Mouse (Mus musculus) hindbrain, embryonic 14.5 days (tissue): ENCODE measurements at regions not wholly inside any gene's neighbourhood (a gene's known extent, or its start where the extent isn't known, plus 50 kb on each side); places are given as distances from the start of the nearest gene placed in this dataset.

ENCODE experiments used
- ATAC-seq: fragments of 200-750 bp; cut with Nextera tagmentation; 2 replicates; pipeline ENCODE4 v1.8.0; 2017; ENCODE audit warnings: moderate number of reproducible peaks, mild to moderate bottlenecking, moderate TSS enrichment, moderate library complexity; ENCODE audit not compliant: low FRiP score
- DNase-seq: peaks from one replicate; pipeline ENCODE4 v3.0.0-alpha.2; 2015; ENCODE audit warnings: low spot score
- H3K27ac ChIP-seq: fragments of 300-500 bp; sonication (generic); 2 replicates; pipeline ENCODE4 v1.5.1; 2014; ENCODE audit warnings: mild to moderate bottlenecking, moderate library complexity
- H3K27me3 ChIP-seq: fragments of 300-500 bp; sonication (generic); 2 replicates; pipeline ENCODE4 v1.6.1; 2014; ENCODE audit warnings: mild to moderate bottlenecking, low read length, mixed read lengths; ENCODE audit not compliant: control insufficient read depth, insufficient read depth
- H3K36me3 ChIP-seq: fragments of 300-500 bp; sonication (generic); replicated peaks from 2 replicates; pipeline ENCODE4 v1.6.1; 2014; ENCODE audit not compliant: control insufficient read depth, insufficient read depth
- H3K4me1 ChIP-seq: fragments of 300-500 bp; sonication (generic); replicated peaks from 2 replicates; pipeline ENCODE4 v1.6.1; 2014; ENCODE audit warnings: antibody characterized with exemption, low read length, mixed read lengths; ENCODE audit not compliant: control insufficient read depth, insufficient read depth
- H3K4me2 ChIP-seq: fragments of 300-500 bp; sonication (generic); replicated peaks from 2 replicates; pipeline ENCODE4 v1.6.1; 2014; ENCODE audit warnings: mild to moderate bottlenecking, moderate library complexity
- H3K4me3 ChIP-seq: fragments of 300-500 bp; sonication (generic); replicated peaks from 2 replicates; pipeline ENCODE4 v1.5.1; 2014; ENCODE audit warnings: mild to moderate bottlenecking, low read length
- H3K9ac ChIP-seq: fragments of 300-500 bp; sonication (generic); 2 replicates; pipeline ENCODE4 v1.6.1; 2014
- H3K9me3 ChIP-seq: fragments of 300-500 bp; sonication (generic); 2 replicates; pipeline ENCODE4 v1.6.1; 2016; ENCODE audit warnings: low read length; ENCODE audit not compliant: control insufficient read depth
- WGBS: fragments of 180-500 bp; shearing (Covaris S2); extraction: QIAGEN DNeasy Blood & Tissue Kit; methylation state at CpG from one replicate; pipeline ENCODE4 v1.1.7; 2014; 5-methylcytosine and 5-hydroxymethylcytosine counted together

DNA sequence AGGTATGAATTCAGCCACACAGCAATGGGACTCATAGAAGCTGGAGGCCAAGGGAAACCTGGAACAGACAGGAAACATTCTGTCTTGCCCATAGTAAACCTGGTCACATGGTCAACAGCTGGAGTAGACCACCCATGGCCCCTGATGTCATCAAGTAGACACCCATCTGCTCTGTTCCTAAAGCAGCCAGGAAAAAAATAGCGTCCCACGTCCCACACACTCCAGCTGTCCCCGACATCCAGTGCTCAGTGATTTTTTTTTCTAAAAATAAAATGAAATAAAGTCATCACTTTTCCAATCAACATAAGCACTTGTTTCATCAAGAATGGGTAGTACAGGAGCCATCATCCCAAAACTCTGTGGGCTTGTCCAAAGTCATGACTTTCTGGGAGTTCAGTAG lies 326.7 kb downstream of the Rnf144a start:
- Histone ChIP-seq H3K9ac (no peak overlapping the region), H3K36me3 (no peaks in the 10 kb centered on the region), H3K4me1 (no peaks in the 10 kb centered on the region), H3K9me3 (no peaks in the 10 kb centered on the region), H3K4me2 (no peak overlapping the region), H3K27me3 (no peaks in the 10 kb centered on the region), H3K4me3 (no peak overlapping the region), H3K27ac (no peak overlapping the region)
- ATAC-seq (no peak), DNase-seq (no peak)
- WGBS = 85% methylated on average over 3 of the region's 3 CpGs

DNA sequence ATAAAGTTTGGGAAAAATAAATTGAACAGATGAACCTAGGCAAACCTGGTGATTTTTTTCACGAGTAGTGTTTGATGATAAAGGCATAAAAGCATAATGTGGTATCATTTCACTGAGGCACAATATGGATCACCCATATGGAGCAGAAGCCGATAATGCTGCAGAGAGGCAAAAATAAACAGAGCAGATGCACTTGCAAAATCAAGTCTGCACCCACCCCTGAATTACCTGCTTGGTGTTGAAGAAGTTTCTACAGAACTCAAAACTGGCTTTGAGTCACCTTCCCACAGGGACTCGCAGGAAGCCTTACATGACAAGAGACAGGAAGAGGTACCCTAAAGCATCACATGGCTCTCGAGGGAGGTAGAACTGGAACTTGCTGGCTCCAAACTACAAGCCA lies 328.1 kb downstream of the Rnf144a start:
- DNase-seq (no peak), ATAC-seq (no peak)
- H3K4me1 ChIP-seq = no peaks in the 10 kb centered on the region
- no peak overlapping the region for H3K4me2 ChIP-seq
- no peak overlapping the region for H3K4me3 ChIP-seq
- WGBS = 88% methylated on average over 4 of the region's 4 CpGs
- no peaks in the 10 kb centered on the region for H3K36me3 ChIP-seq
- H3K27ac ChIP-seq = no peak overlapping the region
- H3K9ac ChIP-seq = no peak overlapping the region
- H3K27me3 ChIP-seq = no peaks in the 10 kb centered on the region
- no peaks in the 10 kb centered on the region for H3K9me3 ChIP-seq

DNA sequence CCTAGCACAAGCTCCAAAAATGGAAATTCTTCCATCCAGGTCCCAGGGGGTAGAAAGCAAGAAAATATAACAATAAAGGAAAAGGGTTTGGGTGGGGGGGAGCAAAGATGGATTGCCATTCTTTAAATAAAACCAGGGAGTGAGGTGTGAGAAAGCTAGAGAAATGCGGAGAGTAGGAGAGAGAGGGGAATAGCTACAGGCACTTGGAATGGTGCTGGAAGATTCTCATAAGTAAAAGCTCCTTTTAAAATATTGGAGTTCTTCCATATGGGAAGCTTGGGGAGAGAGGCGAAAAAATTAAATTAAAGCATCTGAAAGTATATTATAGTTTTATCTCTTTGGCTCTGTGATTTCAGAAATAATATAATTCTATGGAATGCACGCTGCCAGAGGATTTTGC lies 328.6 kb downstream of the Rnf144a start:
- ATAC-seq (no peak), DNase-seq (no peak)
- no peak overlapping the region for H3K4me2 ChIP-seq
- no peaks in the 10 kb centered on the region for H3K27me3 ChIP-seq
- H3K4me3 ChIP-seq = no peak overlapping the region
- WGBS = 84% methylated on average over 3 of the region's 3 CpGs
- H3K27ac ChIP-seq = no peak overlapping the region
- no peaks in the 10 kb centered on the region for H3K9me3 ChIP-seq
- H3K9ac ChIP-seq = no peak overlapping the region
- no peaks in the 10 kb centered on the region for H3K36me3 ChIP-seq
- no peaks in the 10 kb centered on the region for H3K4me1 ChIP-seq

DNA sequence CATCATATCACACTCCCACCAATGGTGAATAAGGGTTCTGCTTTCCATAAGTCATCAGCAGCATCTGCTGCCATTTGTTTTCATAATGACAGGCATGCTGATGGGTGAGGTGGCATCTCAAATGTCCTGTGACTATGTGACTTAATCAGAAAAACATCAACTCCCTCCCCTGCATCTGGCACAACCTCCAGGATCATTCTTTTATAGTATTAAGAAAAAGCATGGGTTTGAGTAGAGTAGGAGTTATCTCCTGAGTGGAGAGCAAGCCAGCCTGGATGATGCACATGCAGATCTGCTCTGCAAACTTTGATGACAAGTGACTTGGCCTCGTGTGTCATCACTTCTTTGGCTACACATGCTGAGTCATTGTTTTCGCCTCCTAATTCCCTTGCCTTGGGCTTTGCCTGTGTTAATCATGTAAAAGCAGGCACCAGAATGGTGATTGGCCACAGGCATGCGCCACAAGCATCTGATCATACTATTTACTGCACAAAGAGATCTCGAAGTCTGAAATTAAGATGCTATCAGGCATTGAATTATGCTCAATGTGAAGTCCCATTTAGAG lies 335.9 kb downstream of the Rnf144a start:
- Histone ChIP-seq H3K27ac (no peak overlapping the region), H3K4me1 (no peaks in the 10 kb centered on the region), H3K9ac (no peak overlapping the region), H3K36me3 (no peaks in the 10 kb centered on the region), H3K9me3 (no peaks in the 10 kb centered on the region), H3K27me3 (no peaks in the 10 kb centered on the region), H3K4me2 (no peak overlapping the region), H3K4me3 (no peak overlapping the region)
- WGBS = 65% methylated on average over 4 of the region's 4 CpGs
- DNase-seq = no peak
- ATAC-seq = no peak

DNA sequence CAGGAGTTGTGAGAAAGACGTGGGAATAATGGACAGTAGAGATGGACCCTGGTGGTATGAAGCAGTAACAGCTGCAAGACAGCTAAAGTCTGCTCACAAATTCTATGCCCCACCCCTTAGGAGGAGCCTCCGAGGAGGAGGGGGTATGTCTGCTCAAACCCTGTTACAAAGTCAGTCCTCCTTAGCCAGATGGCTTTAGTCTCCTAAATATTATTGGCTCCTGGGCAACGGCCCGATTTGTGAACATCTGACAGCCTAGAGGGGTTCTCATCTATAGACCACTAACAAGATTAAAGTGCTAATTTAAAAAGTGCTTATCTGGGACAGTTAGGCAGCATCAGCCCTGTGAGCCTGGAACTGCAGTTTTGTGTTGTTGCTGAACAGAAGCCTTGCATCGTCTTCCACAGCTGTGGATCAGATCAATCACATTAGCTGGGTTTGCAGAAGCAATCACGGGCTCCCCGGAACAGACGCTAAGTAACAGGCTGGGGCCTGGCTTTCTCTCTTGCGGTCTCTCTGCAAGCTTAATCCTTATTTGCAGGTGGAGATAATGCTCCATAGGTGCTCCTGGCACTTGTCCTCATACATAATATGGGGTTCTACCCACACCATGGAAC lies 339.3 kb downstream of the Rnf144a start:
- ATAC-seq = peak; percentile 43; the same call in 1 of the 2 replicates
- DNase-seq = peak; percentile 39
- Histone ChIP-seq H3K27me3 (no peaks in the 10 kb centered on the region), H3K27ac (no peak overlapping the region), H3K9me3 (no peaks in the 10 kb centered on the region), H3K4me2 (no peak overlapping the region), H3K4me1 (no peaks in the 10 kb centered on the region), H3K9ac (no peak overlapping the region), H3K36me3 (no peaks in the 10 kb centered on the region), H3K4me3 (no peak overlapping the region)
- WGBS = 36% methylated on average over 9 of the region's 9 CpGs

DNA sequence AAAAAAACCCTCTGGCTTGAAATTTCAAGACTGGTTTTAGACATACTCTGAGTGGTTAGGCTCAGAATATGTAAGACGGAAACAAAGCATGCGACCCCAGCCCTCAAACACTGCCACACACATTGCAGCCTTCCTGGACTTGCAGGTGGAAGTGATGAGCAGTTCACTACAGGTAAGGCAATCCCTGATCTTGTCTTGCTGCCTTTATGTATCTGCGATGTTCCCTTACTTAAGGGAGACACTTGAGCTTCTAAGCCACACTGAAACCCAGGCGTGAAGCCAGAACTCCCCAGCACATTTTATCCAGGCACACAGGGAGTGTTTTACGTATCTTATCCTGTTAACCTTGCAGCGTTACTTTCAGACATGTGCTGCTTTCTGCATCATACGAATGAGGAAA lies 342.9 kb downstream of the Rnf144a start:
- Histone ChIP-seq H3K9ac (no peak overlapping the region), H3K4me2 (no peak overlapping the region), H3K9me3 (no peaks in the 10 kb centered on the region), H3K27ac (no peak overlapping the region), H3K4me1 (peaks cover 10% of the 10 kb centered on the region; the same call in 1 of the 2 replicates), H3K4me3 (no peak overlapping the region), H3K27me3 (no peaks in the 10 kb centered on the region), H3K36me3 (no peaks in the 10 kb centered on the region)
- ATAC-seq (no peak), DNase-seq (no peak)
- 88% methylated on average over 7 of the region's 7 CpGs for WGBS

DNA sequence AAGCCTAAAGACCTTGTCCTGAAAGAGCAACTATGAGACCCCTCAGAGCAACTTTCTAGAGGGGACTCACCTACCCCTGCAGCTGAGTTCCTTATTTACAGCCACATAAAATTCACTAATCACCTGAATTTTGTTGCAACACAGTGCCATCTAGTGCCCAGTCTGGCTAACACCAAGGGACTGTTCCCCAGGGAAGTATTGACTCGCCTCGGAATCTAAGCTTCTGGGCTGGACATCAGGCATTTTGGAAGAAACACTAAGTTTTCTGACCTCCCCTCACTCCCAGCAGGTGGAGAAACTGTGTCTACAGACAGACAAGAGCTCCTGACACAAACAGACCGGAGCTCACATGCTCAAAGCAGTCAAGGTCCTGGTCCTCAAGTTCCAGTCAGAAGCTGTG lies 343.4 kb downstream of the Rnf144a start:
- ATAC-seq = no peak
- Histone ChIP-seq H3K4me1 (peaks cover 10% of the 10 kb centered on the region; the same call in 1 of the 2 replicates), H3K27me3 (no peaks in the 10 kb centered on the region), H3K4me3 (no peak overlapping the region), H3K27ac (no peak overlapping the region), H3K36me3 (no peaks in the 10 kb centered on the region), H3K9me3 (no peaks in the 10 kb centered on the region), H3K9ac (no peak overlapping the region), H3K4me2 (no peak overlapping the region)
- peak; percentile 89 for DNase-seq
- 6% methylated on average over 3 of the region's 3 CpGs for WGBS

DNA sequence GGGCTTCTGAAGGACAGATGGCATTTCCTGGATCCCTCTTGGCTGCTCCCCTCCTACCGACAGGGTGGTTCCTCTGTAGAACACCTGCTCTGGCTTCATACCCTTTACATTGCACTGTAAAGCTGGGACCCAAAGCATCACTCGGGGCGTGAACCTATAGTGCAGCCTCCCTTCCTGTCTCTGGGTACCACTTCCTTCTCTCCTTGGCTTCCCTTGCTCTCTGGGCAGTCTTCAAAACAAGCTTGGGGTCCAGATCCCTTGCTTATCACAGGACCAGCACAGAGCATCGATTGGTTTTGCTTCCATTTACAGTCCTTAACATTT lies 346.4 kb downstream of the Rnf144a start:
- Histone ChIP-seq H3K9me3 (no peaks in the 10 kb centered on the region), H3K4me2 (peak overlapping the region; percentile 42), H3K27me3 (no peaks in the 10 kb centered on the region), H3K4me1 (peaks cover 10% of the 10 kb centered on the region; the same call in 1 of the 2 replicates), H3K9ac (peak overlapping the region; percentile 34; the same call in 1 of the 2 replicates), H3K4me3 (peak overlapping the region; percentile 5; the same call in 1 of the 2 replicates), H3K36me3 (no peaks in the 10 kb centered on the region), H3K27ac (no peak overlapping the region)
- ATAC-seq (no peak), DNase-seq (no peak)
- 33% methylated on average over 4 of the region's 4 CpGs for WGBS

DNA sequence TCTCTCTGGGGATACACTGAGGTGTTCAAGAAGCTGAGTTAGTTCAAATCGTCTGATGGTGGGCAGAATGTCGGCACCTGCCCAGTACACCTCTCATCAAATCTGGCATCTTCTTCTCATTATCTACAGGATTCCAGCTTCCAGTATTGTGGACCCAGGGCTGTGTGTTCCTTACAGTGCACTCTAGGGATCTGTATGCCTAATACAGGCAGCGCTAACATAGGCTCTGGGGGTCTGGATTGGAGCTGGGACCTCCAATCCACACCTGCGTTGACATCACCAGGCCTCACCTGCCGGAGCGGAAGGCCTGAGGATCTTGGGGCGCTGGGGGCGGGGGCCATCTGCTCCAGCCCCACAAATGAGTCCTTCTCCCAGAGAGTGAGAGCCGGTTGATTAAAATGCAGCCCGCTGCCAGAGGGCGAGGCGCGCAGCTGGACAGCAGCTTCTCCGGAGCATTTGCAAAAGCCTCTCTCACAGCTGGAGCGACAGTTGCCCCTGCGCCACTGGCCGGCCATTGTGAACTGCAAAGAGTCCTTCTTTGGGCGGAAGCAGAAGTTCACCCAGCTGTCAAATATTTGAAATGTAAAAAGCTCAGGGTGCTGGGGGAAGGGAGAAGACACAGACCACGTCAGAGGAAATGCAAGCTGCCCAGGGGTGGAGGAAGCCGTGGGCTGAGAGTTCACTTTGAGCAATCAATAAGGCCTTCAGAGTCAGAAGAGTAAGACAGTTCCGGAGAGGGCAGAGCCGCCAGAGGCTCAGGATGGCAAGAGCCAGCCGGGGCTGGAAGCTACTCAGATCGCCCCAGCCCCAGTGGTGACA lies 347.0 kb downstream of the Rnf144a start:
- 5% methylated on average over 24 of the region's 24 CpGs for WGBS
- Histone ChIP-seq H3K9me3 (no peaks in the 10 kb centered on the region), H3K9ac (peak overlapping the region; percentile 34), H3K4me1 (peaks cover 10% of the 10 kb centered on the region; the same call in 1 of the 2 replicates), H3K27ac (no peak overlapping the region), H3K27me3 (no peaks in the 10 kb centered on the region), H3K4me3 (peak overlapping the region; percentile 5; the same call in 1 of the 2 replicates), H3K36me3 (no peaks in the 10 kb centered on the region), H3K4me2 (peak overlapping the region; percentile 42)
- DNase-seq (peak; percentile 51), ATAC-seq (no peak; the same call in 1 of the 2 replicates)
